Mouse (Mus musculus) heart, adult 2 months (tissue): ENCODE data around the gene Eps15.

Experiments
- CTCF ChIP-seq: fragments of 200-600 bp; IDR thresholded peaks from 2 replicates; pipeline ENCODE4 v1.8.1; 2022; ENCODE audit warnings: antibody characterized with exemption, mild to moderate bottlenecking, moderate library complexity
- POLR2A ChIP-seq: fragments of 200-500 bp; IDR thresholded peaks from 2 replicates; pipeline ENCODE4 v1.6.1; 2011; ENCODE audit warnings: mild to moderate bottlenecking, low read depth, low read length, control low read depth; ENCODE audit not compliant: insufficient read depth

GRCm38 (mm10) chr4:109234185-109234584, 45.9 kb upstream of the Eps15 start, which contains the start of gene Calr4:
- TF ChIP-seq CTCF (no peak), POLR2A (no peak)
